Mouse (Mus musculus) midbrain, embryonic 12.5 days (tissue): ENCODE data around the gene Fahd1. TPM values are rescaled to one million over a fixed set of nuclear protein-coding genes. Genes with fewer than 3 reads are reported as not detected.

Experiments
- ATAC-seq: fragments of 200-750 bp; cut with Nextera tagmentation; 2 replicates; pipeline ENCODE4 v1.8.0; 2017; ENCODE audit warnings: low read depth, moderate TSS enrichment, moderate library complexity; ENCODE audit not compliant: low FRiP score
- H3K27ac ChIP-seq: fragments of 300-500 bp; sonication (generic); replicated peaks from 2 replicates; pipeline ENCODE4 v1.5.1; 2016; ENCODE audit warnings: mild to moderate bottlenecking
- H3K27me3 ChIP-seq: fragments of 300-500 bp; sonication (generic); 2 replicates; pipeline ENCODE4 v1.6.1; 2016; ENCODE audit warnings: mild to moderate bottlenecking
- H3K36me3 ChIP-seq: fragments of 300-500 bp; sonication (generic); 2 replicates; pipeline ENCODE4 v1.6.1; 2016
- H3K4me1 ChIP-seq: fragments of 300-500 bp; sonication (generic); 2 replicates; pipeline ENCODE4 v1.6.1; 2016
- H3K4me2 ChIP-seq: fragments of 300-500 bp; sonication (generic); replicated peaks from 2 replicates; pipeline ENCODE4 v1.6.1; 2016; ENCODE audit warnings: mild to moderate bottlenecking, moderate library complexity
- H3K4me3 ChIP-seq: fragments of 300-500 bp; sonication (generic); 2 replicates; pipeline ENCODE4 v1.5.1; 2016; ENCODE audit warnings: mild to moderate bottlenecking
- H3K9ac ChIP-seq: fragments of 300-500 bp; sonication (generic); replicated peaks from 2 replicates; pipeline ENCODE4 v1.6.1; 2016; ENCODE audit warnings: mild to moderate bottlenecking, moderate library complexity
- H3K9me3 ChIP-seq: fragments of 300-500 bp; sonication (generic); 2 replicates; pipeline ENCODE4 v1.6.1; 2016; ENCODE audit warnings: mild to moderate bottlenecking
- WGBS: fragments of 180-500 bp; shearing (Covaris S2); methylation state at CpG from one replicate; pipeline ENCODE4 v1.1.7; 2016; 5-methylcytosine and 5-hydroxymethylcytosine counted together
- polyA plus RNA-seq: library from polyadenylated mRNA; unstranded; fragments of >200 nt; fragmentation: Nextera tagmentation; extraction: Ambion mirVana; gene quantifications from 2 replicates; pipeline ENCODE4 v1.2.1, GENCODE M21; 2016

The Fahd1 gene
- polyA plus RNA-seq, 1 experiment from 2014 or later = 20.5 TPM

DNA sequence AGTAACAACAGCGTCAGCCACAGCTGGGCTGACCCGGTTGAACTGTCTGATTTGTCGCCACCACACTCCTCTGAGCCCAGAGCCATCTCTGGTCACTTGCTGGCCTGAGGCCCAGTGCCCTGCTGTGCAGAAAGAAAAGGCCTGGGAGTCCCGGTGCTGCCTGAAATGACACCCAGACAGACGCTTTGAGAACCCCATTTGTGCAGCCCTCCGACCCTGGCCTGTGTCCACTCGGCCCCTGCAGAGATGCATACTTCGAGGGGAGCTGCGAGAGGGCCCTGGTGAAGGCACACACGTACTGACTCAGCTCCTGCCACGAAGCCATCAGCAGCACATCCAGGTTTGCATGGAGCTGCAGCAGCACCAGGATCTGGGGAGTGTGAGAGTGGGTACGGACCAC lies 42.6 kb upstream of the Fahd1 start:
- no peak for ATAC-seq
- Histone ChIP-seq H3K4me1 (peaks cover 42% of the 10 kb centered on the region), H3K27ac (no peak overlapping the region), H3K9me3 (no peaks in the 10 kb centered on the region), H3K27me3 (no peaks in the 10 kb centered on the region), H3K9ac (no peak overlapping the region), H3K36me3 (peaks cover 53% of the 10 kb centered on the region), H3K4me3 (0 out of 2 replicates have a peak overlapping the region, but pooled peaks have one; percentile 10), H3K4me2 (no peak overlapping the region)
- 94% methylated on average over 12 of the region's 12 CpGs for WGBS

DNA sequence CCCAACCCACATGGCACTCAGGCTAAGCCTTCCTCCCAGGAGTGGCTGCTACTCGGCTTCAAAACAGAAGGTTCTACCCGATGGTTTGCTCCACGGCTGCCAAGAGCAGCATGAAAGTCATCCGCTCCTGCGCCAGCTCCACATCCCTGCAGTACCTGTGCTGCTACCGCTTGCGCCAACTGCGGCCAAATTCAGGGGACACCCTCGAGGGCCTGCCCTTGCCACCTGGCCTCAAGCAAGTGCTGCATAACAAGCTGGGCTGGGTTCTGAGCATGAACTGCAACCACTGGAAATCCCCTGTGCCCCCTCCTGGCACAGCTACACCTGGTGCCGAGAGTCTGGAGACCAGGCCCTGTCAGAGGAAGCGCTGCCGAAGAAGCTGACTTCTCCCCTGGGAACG lies 41.2 kb upstream of the Fahd1 start:
- Histone ChIP-seq H3K27ac (no peak overlapping the region), H3K4me3 (no peak overlapping the region), H3K9me3 (no peaks in the 10 kb centered on the region), H3K4me1 (peaks cover 38% of the 10 kb centered on the region), H3K4me2 (no peak overlapping the region), H3K9ac (no peak overlapping the region), H3K36me3 (peaks cover 48% of the 10 kb centered on the region), H3K27me3 (no peaks in the 10 kb centered on the region)
- no peak for ATAC-seq
- WGBS = 94% methylated on average over 13 of the region's 13 CpGs

DNA sequence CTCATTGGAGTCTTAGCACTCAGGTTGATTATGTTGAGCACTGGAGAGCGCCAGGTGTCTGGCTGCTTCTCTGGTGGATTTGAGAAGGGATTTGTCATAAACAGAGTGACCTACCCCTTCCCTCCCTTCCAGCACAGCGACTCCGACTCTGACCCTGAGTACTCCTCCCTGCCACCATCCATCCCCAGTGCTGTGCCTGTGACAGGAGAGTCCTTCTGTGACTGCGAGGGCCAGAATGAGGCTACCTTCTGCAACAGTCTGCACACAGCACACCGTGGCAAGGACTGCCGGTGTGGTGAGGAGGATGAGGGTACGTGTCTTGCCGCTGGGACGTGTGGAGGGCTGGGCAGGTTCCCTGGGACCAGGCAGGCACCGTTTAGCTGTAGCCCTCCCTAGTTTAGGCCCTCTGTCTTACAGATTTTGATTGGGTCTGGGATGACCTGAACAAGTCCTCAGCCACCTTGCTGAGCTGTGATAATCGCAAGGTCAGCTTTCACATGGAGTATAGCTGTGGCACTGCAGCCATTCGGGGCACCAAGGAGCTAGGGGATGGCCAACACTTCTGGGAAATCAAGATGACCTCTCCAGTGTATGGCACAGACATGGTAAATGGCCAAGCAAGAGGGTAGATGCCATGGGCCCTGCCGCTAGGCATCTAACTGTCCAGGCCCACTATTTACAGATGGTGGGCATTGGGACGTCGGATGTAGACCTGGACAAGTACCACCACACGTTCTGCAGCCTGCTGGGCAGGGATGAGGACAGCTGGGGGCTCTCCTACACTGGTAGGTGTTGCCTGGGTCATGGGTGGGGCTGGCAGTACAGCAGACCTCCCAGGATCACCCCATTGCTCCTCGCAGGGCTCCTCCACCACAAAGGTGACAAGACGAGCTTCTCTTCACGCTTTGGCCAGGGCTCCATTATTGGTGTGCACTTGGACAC lies 40.3 kb upstream of the Fahd1 start:
- 89% methylated on average over 18 of the region's 19 CpGs for WGBS
- no peak overlapping the region for H3K9ac ChIP-seq
- peaks cover 48% of the 10 kb centered on the region for H3K36me3 ChIP-seq
- H3K27ac ChIP-seq = no peak overlapping the region
- no peak overlapping the region for H3K4me2 ChIP-seq
- peaks cover 34% of the 10 kb centered on the region for H3K4me1 ChIP-seq
- H3K4me3 ChIP-seq = no peak overlapping the region
- no peaks in the 10 kb centered on the region for H3K27me3 ChIP-seq
- H3K9me3 ChIP-seq = no peaks in the 10 kb centered on the region
- ATAC-seq = no peak

DNA sequence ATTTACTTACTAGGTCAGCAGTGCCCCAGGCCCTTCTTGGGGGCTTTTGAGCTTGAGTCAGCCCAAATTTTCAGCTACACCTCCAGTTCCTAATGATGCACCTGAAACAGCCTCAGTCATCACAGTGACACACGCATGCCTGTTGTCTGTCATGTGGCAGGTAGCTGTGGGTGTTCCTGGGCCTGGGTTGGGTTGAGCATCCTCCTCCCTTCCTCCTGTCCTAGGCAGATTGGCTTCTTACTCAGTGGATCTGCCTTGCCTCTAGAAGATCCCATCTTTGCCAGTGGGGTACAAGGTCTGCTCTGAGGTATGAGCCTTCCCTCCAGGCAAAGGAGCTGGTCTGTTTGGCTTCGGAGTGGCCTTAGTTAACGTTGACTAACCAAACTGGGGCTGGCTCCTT lies 38.7 kb upstream of the Fahd1 start:
- Histone ChIP-seq H3K27ac (no peak overlapping the region), H3K4me3 (0 out of 2 replicates have a peak overlapping the region, but pooled peaks have one; percentile 3), H3K9me3 (no peaks in the 10 kb centered on the region), H3K4me1 (peaks cover 34% of the 10 kb centered on the region), H3K4me2 (no peak overlapping the region), H3K36me3 (peaks cover 53% of the 10 kb centered on the region), H3K27me3 (no peaks in the 10 kb centered on the region), H3K9ac (no peak overlapping the region)
- WGBS = 87% methylated on average over 3 of the region's 3 CpGs
- no peak for ATAC-seq

GRCm38 (mm10) chr17:24887291-24888080 lies 37.3 kb upstream of the Fahd1 start:
- Histone ChIP-seq H3K4me1 (peaks cover 29% of the 10 kb centered on the region), H3K9me3 (no peaks in the 10 kb centered on the region), H3K9ac (peak overlapping the region; percentile 78), H3K4me3 (peak overlapping the region; percentile 89), H3K27ac (peak overlapping the region; percentile 69; the same call in 1 of the 2 replicates), H3K4me2 (peak overlapping the region; percentile 95), H3K36me3 (peaks cover 52% of the 10 kb centered on the region), H3K27me3 (no peaks in the 10 kb centered on the region)
- ATAC-seq = no peak
- 69% methylated on average over 18 of the region's 18 CpGs for WGBS

DNA sequence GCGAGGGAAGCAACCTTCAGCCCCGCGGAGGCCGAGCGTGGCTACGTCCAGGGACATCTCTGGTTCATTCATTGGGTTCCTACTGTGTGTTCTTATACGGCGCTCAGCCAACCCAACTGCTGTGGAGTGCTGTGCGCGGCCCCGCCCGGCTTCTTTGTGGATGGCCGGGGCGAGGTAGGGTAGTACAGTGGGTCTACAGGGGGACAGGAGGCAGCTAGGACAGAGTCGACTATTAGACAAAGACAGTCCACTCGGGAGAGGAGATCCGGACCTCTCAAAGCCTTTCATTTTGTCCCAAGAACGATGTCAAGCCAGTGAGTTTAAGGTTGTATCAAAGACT lies 36.7 kb upstream of the Fahd1 start:
- peak; percentile 32; the same call in 1 of the 2 replicates for ATAC-seq
- Histone ChIP-seq H3K4me3 (peak overlapping the region; percentile 89), H3K27me3 (no peaks in the 10 kb centered on the region), H3K9me3 (no peaks in the 10 kb centered on the region), H3K4me1 (peaks cover 29% of the 10 kb centered on the region), H3K36me3 (peaks cover 46% of the 10 kb centered on the region), H3K4me2 (peak overlapping the region; percentile 95), H3K27ac (peak overlapping the region; percentile 69), H3K9ac (peak overlapping the region; percentile 78)
- WGBS = under 1% methylated on average over 18 of the region's 18 CpGs

DNA sequence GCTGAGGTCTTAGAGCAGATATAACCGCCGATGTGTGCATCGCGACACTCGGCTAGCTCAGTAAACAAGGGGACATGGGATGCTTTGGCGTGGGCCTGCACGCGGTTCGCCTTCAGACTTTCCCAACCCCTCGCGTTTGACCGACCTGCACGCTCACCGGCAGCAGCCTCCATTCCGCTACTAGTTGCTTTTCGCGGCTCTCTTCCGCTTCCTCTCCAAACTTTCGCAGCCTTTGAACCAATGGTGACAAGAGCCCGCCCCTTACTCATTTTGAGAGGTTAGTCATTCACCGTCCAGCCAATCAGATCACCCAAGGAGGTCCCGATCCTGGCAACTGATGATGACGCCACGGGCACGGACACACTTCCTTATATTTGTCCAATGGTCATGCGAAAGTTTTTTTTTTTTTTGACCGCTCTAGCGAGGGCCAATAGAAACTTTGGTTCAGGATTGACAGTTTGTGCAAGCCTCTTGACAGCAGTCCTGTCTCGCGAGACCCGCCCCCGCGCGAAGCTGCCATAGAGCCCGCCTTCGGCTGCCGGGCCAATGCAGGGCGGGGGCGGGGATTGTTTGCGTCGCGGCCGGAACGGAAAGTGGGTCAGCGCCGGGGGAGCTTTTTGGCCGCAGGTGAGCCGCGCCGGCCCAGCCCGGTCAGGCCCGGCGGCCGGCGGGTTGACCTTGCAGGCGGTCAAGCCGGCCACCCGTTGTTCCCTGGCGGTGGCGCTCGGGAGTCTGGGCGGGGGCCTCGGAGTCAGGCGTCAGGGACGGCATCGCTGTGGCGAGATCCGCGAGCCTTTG lies 36.2 kb upstream of the Fahd1 start, which contains the start of the genes Nubp2 and Spsb3:
Nubp2 (minus strand) TSS at position 216 of the 798 bp plus-strand sequence.
Spsb3 (plus strand) TSS at position 510 of the 798 bp plus-strand sequence.
- peak within 1 kb of the TSS; percentile 69 for H3K27ac ChIP-seq
- no peaks in the 10 kb centered on the region for H3K9me3 ChIP-seq
- H3K36me3 ChIP-seq = peaks cover 40% of the 10 kb centered on the region
- H3K9ac ChIP-seq = peak within 1 kb of the TSS; percentile 78
- H3K4me2 ChIP-seq = peak within 1 kb of the TSS; percentile 95
- H3K27me3 ChIP-seq = no peaks in the 10 kb centered on the region
- WGBS = under 1% methylated on average over 69 of the region's 69 CpGs
- peaks cover 29% of the 10 kb centered on the region for H3K4me1 ChIP-seq
- ATAC-seq = peak; percentile 98
- peak within 1 kb of the TSS; percentile 89 for H3K4me3 ChIP-seq

DNA sequence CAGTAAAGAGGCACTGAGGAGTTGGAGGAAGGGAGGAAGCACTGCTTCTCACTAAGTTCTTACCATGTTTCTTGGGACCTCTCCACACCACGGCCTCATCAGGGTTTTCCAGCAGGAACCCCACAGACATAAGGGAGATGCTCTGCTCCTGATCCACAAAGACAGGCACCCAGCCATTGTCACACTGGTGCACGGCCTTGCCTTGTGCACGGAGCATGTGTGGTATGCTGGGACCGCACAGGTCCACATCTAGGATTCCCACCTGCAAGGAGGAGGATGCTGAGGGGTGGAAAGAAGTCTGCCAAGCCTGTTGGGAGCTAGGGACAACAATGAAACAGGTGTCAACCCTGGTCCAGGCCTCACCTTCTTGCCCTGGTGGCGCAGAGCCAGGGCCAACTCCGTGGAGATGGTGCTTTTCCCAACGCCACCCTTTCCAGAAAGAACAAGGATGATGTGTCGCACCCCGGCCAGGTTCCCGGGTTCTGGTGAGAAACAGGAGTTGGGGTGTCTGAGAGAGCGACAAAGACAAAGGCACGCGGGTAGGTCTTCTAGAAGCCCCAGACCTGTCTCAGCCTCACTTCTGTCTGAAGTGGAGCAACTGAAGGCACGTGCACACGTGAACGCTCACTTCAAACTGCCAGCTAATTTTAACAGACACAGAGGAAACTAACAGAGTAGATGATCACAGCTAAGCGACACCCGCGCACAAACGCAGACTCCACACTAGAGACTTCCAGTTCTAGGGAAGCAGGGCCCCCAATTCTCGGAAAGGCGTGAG lies 35.4 kb upstream of the Fahd1 start:
- no peaks in the 10 kb centered on the region for H3K9me3 ChIP-seq
- H3K4me1 ChIP-seq = peaks cover 29% of the 10 kb centered on the region
- peak overlapping the region; percentile 90 for H3K4me2 ChIP-seq
- H3K27ac ChIP-seq = no peak overlapping the region
- peaks cover 32% of the 10 kb centered on the region for H3K36me3 ChIP-seq
- ATAC-seq = no peak; the same call in none of the 2 replicates
- 25% methylated on average over 22 of the region's 22 CpGs for WGBS
- peak overlapping the region; percentile 89 for H3K4me3 ChIP-seq
- no peaks in the 10 kb centered on the region for H3K27me3 ChIP-seq
- peak overlapping the region; percentile 59 for H3K9ac ChIP-seq

GRCm38 (mm10) chr17:24884391-24884790 lies 34.2 kb upstream of the Fahd1 start:
- no peak overlapping the region for H3K27ac ChIP-seq
- no peaks in the 10 kb centered on the region for H3K9me3 ChIP-seq
- H3K4me1 ChIP-seq = peaks cover 29% of the 10 kb centered on the region
- H3K9ac ChIP-seq = no peak overlapping the region
- WGBS = 91% methylated on average over 6 of the region's 6 CpGs
- no peak overlapping the region for H3K4me2 ChIP-seq
- peaks cover 22% of the 10 kb centered on the region for H3K36me3 ChIP-seq
- no peaks in the 10 kb centered on the region for H3K27me3 ChIP-seq
- no peak overlapping the region for H3K4me3 ChIP-seq
- ATAC-seq = no peak

- no peak overlapping the region for H3K27ac ChIP-seq
- peaks cover 13% of the 10 kb centered on the region for H3K4me1 ChIP-seq
- H3K27me3 ChIP-seq = no peaks in the 10 kb centered on the region; the same call in 1 of the 2 replicates
- H3K9me3 ChIP-seq = no peaks in the 10 kb centered on the region
- peaks cover 18% of the 10 kb centered on the region for H3K36me3 ChIP-seq
- ATAC-seq = no peak
- H3K9ac ChIP-seq = no peak overlapping the region
- 59% methylated on average over 7 of the region's 7 CpGs for WGBS
- H3K4me3 ChIP-seq = no peak overlapping the region
- no peak overlapping the region for H3K4me2 ChIP-seq
Measured at GRCm38 (mm10) chr17:24881738-24882440, 31.7 kb upstream of the Fahd1 start.
